Mouse (Mus musculus) colon, adult 2 months (tissue): Measurements from ENCODE around the gene Dagla. TPM values are rescaled to one million over a fixed set of nuclear protein-coding genes. Genes with fewer than 3 reads are reported as not detected.

Experiments used
- polyA plus RNA-seq: library from polyadenylated mRNA; depleted of rRNA; stranded (reverse); fragments of >200 nt; gene quantifications from 2 replicates; pipeline ENCODE4 v1.2.3, GENCODE M21; 2012; rRNA removed

Dagla gene
- 24.6 and 25.1 TPM in 2 replicates for polyA plus RNA-seq

DNA sequence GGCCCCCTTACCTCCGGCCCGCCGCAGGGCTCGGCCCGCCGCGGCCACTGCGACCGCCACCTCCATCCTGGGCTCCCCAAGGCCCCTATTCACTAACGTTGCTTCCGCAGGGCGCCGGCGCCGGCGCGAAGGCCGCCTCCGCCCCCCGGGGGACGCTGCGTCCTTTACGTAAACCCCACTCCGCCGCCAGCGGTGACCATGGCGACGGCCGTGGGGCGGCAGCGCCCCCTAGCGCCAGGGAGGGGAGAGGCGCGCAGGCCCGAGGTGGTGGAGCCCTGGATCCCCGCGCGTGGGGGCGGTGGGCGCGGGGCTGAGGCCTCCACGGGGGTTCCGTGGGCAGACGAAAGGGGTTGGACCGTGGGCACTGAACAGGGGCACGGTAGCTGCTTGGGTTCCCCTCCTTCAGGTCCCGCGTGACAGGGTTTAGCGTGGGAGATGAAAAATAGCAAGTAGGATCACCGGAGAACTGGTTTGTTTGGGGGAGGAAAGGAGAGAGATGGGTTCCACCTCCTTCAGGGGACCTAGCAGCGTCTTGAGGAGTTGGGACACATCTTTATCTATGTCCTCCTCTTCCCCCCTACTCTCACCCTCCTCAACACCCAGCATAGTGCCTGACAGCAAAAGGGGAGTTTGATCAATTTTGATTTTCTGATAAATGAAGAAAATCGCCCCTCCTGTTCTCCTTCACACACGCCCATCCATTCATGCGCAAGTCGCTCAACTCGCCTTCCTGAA, at the start of gene Dagla:
Gene Dagla (minus strand): TSS at position 68 of the 735 bp plus-strand sequence.

DNA sequence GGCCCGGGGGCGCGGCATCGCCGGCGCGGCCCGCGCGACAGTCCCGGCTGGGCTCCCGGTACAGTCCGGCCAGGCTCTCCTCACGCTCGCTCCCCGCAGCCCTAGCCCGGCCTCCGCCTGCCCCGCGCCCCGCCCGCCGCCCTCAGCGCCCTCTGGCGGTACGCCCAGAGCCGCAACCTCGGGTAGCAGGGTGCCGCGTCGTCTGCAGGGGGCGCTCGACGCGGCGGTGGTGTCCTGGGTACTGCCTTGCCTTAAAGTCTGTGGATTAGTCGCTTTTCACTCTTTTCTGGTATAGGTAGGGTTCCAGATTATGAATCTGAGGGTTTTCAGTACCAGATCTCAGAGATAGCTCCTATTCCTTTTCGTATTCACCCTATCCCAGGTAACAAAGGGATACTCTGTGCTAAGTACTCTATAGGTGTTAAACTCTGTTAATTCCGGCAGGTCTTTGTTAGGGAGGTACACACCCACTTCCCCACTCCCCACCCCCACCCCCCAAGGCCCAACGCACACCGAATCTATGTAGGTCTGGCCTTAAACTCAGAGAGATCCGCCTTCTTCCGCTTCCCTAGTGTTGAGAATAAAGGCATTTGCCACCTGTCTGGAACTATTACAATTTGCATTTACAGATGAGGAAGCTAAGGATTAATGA, 63.9 kb downstream of the Dagla start, which contains the start of gene Myrf:
Gene Myrf (minus strand): TSS at position 95 of the 652 bp plus-strand sequence.

DNA sequence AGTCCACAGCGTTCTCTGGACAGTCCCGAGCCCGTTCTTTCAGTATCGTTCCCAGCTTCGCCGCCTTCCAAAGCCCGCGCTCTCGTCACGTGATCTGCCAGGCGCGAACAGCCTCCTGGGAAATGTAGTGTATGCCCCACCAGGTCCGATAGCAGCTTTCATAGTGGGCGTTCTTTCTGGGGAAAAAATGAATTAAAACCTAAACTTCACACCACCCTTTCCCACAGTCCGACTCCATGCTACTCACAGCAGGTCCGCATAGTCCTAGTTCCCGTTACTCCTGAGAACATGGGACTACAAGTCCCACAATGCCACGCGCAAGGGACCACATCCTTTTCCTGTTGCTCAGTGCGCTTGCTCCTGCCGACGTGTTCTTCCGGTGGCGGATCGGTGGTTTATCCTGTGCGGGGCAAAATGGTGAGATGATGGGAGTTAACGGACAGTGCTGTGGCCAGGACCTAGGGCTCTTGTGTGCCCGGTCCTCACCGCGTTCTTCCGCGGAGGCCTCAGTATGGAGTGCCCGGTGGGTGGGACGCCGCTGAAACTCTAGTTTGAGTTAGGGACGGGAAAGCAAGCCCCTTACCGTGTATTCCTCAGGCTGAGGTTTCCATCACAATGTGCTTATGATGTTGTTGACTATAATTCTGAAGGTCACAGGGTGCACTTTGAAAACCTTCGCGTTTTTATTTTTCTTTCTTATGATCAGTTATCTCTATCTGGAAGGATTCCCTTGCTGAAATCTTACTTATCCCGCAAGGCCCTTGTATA, 100.6 kb downstream of the Dagla start, which contains the start of the genes Tmem258 and Fen1:
Gene Tmem258 (plus strand): TSS at position 167 of the 768 bp plus-strand sequence.
Gene Fen1 (minus strand): TSS at position 322 of the 768 bp plus-strand sequence.

Other genes with a start within 250 kb of the Dagla start
- 153 and 205 TPM in 2 replicates for gene Fads2, start 203.1 kb downstream of the Dagla start, polyA plus RNA-seq
- gene Fads1, start 122.0 kb downstream of the Dagla start, polyA plus RNA-seq = 16.3 and 17.7 TPM in 2 replicates
- 107 and 109 TPM in 2 replicates for gene Tmem258, start 100.9 kb downstream of the Dagla start, polyA plus RNA-seq
- gene Fen1, start 100.7 kb downstream of the Dagla start, polyA plus RNA-seq = 10.8 and 11.0 TPM in 2 replicates
- gene Myrf, start 64.1 kb downstream of the Dagla start, polyA plus RNA-seq = 2.3 TPM in 2 replicates
- gene Syt7, start 84.2 kb upstream of the Dagla start, polyA plus RNA-seq = 25.4 and 29.9 TPM in 2 replicates
- 0.98 and 1.2 TPM in 2 replicates for gene Lrrc10b, start 152.6 kb upstream of the Dagla start, polyA plus RNA-seq
- gene Ppp1r32, start 178.1 kb upstream of the Dagla start, polyA plus RNA-seq = 0.29 and 0.40 TPM in 2 replicates
- 23.7 and 26.0 TPM in 2 replicates for gene Cpsf7, start 220.4 kb upstream of the Dagla start, polyA plus RNA-seq
- 15.4 and 15.9 TPM in 2 replicates for gene Sdhaf2, start 221.3 kb upstream of the Dagla start, polyA plus RNA-seq